Mouse (Mus musculus) CH12.LX (cell line): Measurements from ENCODE around the gene Tsc22d4.

Experiments used
- CHD2 ChIP-seq: IDR thresholded peaks from 2 replicates; pipeline ENCODE4 v1.6.1; 2011; ENCODE audit warnings: low read length, improper control_type of control experiment
- CTCF ChIP-seq, 2 experiments: IDR thresholded peaks in 1 of 2; conservative IDR thresholded peaks in 1 of 2; 2 replicates each; pipeline ENCODE4 v1.5.1; 2011 to 2012; ENCODE audit warnings: low read depth in 2 of 2, low read length in 2 of 2, improper control_type of control experiment in 1 of 2, inconsistent platforms in 1 of 2, mild to moderate bottlenecking in 1 of 2, moderate library complexity in 1 of 2
- ELF1 ChIP-seq: IDR thresholded peaks from 2 replicates; pipeline ENCODE4 v1.6.1; 2014; ENCODE audit warnings: low read depth, mild to moderate bottlenecking, inconsistent platforms, low read length, improper control_type of control experiment
- EP300 ChIP-seq: IDR thresholded peaks from 2 replicates; pipeline ENCODE4 v1.6.1; 2011; ENCODE audit warnings: low read length, improper control_type of control experiment
- JUN ChIP-seq: IDR thresholded peaks from 2 replicates; pipeline ENCODE4 v1.6.1; 2011; ENCODE audit warnings: low read depth, mild to moderate bottlenecking, low read length, improper control_type of control experiment, moderate library complexity; ENCODE audit not compliant: insufficient read depth
- KAT2A ChIP-seq: IDR thresholded peaks from 2 replicates; pipeline ENCODE4 v1.6.1; 2012; ENCODE audit warnings: low read length, improper control_type of control experiment, inconsistent platforms; ENCODE audit not compliant: insufficient replicate concordance
- MAFK ChIP-seq: IDR thresholded peaks from 2 replicates; pipeline ENCODE4 v1.6.1; 2011; ENCODE audit warnings: low read length, improper control_type of control experiment; ENCODE audit not compliant: insufficient replicate concordance
- MXI1 ChIP-seq: IDR thresholded peaks from 2 replicates; pipeline ENCODE4 v1.6.1; 2011; ENCODE audit warnings: mild to moderate bottlenecking, low read depth, low read length, improper control_type of control experiment
- MYC ChIP-seq: IDR thresholded peaks from 2 replicates; pipeline ENCODE4 v1.6.1; 2011; ENCODE audit warnings: low read depth, mild to moderate bottlenecking, improper control_type of control experiment, low read length
- POLR2A ChIP-seq: IDR thresholded peaks from 2 replicates; pipeline ENCODE4 v1.6.1; 2011; ENCODE audit warnings: low read depth, mild to moderate bottlenecking, improper control_type of control experiment, low read length
- TCF12 ChIP-seq: IDR thresholded peaks from 2 replicates; pipeline ENCODE4 v1.6.1; 2014; ENCODE audit warnings: low read depth, mild to moderate bottlenecking, inconsistent platforms, low read length, improper control_type of control experiment
- USF2 ChIP-seq: conservative IDR thresholded peaks from 2 replicates; pipeline ENCODE4 v1.6.1; 2011; ENCODE audit warnings: low read depth, low read length, improper control_type of control experiment
- ZC3H11A ChIP-seq: IDR thresholded peaks from 2 replicates; pipeline ENCODE4 v1.6.1; 2012; ENCODE audit warnings: low read depth, mild to moderate bottlenecking, inconsistent platforms, low read length, improper control_type of control experiment
- ZKSCAN1 ChIP-seq: IDR thresholded peaks from 2 replicates; pipeline ENCODE4 v1.6.1; 2012; ENCODE audit warnings: low read depth, inconsistent platforms, low read length, improper control_type of control experiment, borderline replicate concordance

DNA sequence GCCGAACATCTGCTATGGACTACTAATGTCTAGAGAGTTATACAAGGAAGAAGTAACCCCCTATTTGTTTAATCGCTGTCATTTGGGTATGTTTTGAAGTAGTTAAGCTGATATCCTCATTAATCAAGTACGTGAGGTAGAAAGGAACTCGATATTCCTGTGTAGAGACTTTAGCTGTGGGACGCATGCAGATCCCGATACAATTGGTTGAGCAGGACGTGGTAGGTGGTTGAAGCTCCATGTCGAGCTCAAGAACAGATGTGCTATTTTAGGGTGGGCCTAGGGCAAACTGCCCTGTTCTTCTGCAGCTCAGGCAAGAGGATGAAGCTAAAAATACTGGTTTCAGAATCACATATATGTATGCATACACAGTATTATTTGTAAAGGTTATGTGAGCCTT lies 29.8 kb upstream of the Tsc22d4 start:
- TF ChIP-seq ZKSCAN1, result no peak
- TF ChIP-seq POLR2A, result no peak
- TF ChIP-seq TCF12, result no peak
- no peak for TF ChIP-seq KAT2A
- no peak for TF ChIP-seq EP300
- no peak for TF ChIP-seq CTCF (conservative IDR thresholded peaks at IDR 0.05 in 1 of 2, IDR thresholded peaks at IDR 0.05 in 1 of 2; ENCODE audit: low read depth in 2 of 2, low read length in 2 of 2)
- TF ChIP-seq MXI1, result no peak
- no peak for TF ChIP-seq MYC
- no peak for TF ChIP-seq CHD2
- TF ChIP-seq JUN, result no peak
- TF ChIP-seq ZC3H11A, result no peak
- no peak for TF ChIP-seq ELF1
- no peak for TF ChIP-seq USF2
- no peak for TF ChIP-seq MAFK
